8 mouse cellular contexts compared by ENCODE assay signal in the genomic region with DNA sequence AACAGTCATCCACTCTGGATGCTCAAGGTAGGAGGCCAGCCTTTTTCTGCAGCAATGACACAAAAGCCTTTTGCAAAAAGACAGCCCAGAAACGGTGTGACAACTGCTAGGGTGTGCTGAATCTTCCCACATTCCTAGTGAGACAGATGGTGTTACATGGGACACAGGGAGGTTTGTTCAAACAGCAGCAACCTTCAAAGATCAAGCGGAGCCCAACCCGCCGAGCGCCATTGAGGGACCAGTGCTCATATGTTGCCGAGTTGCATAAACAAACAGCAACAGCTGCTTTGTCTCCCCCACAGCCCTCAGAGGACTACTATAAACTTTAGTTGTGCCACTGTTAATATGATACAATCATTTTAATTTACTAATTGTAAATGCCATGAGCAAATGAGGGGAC.
DNase-seq lines count a peak whose midpoint lies in the region; ATAC-seq and TF ChIP-seq lines count a peak whose summit lies in the region.
"Had no signal": no experiment of that assay in that cellular context is flagged by ENCODE, and none has a peak within 500 bp of the region (broad histone marks: within the 10 kb centered on the region; RNA-seq: fewer than 3 reads in every experiment).

No protein-coding gene starts in this region.

- no peak overlapping the region for H3K27ac ChIP-seq in hindbrain, postnatal 0 days
- H3K27ac ChIP-seq in intestine, embryonic 15.5 days = no peak overlapping the region
- H3K27ac ChIP-seq: neural tube, embryonic 12.5 days had no signal

- ATAC-seq in hindbrain, postnatal 0 days = no peak
- no peak for ATAC-seq in megakaryocyte progenitor cell, adult 5-6 weeks (replicated peaks; ENCODE audit: poor library complexity)
- no peak for ATAC-seq in intestine, embryonic 15.5 days
- no peak for ATAC-seq in inflammation-experienced regulatory T-cells, adult 6 months

- no peaks in the 10 kb centered on the region for H3K9me3 ChIP-seq in hindbrain, postnatal 0 days (ENCODE audit: low read length)
- no peaks in the 10 kb centered on the region for H3K9me3 ChIP-seq in intestine, embryonic 15.5 days
- H3K9me3 ChIP-seq: neural tube, embryonic 12.5 days had no signal

- DNase-seq in right cerebral cortex, adult 2 months (ENCODE audit: low spot score in 2 of 2) = peak; percentile 73 to 76
- no peak for DNase-seq in right cerebral cortex, postnatal 25 days
- DNase-seq in hindbrain, postnatal 0 days (ENCODE audit: low spot score) = peak; percentile 29
- DNase-seq in lung, postnatal 10 days = peak; percentile 74

- no peak overlapping the region for H3K9ac ChIP-seq in hindbrain, postnatal 0 days (replicated peaks; ENCODE audit: low read length)
- H3K9ac ChIP-seq in intestine, embryonic 15.5 days = no peak overlapping the region
- H3K9ac ChIP-seq: neural tube, embryonic 12.5 days had no signal

- H3K4me3 ChIP-seq in hindbrain, postnatal 0 days (ENCODE audit: low read length) = no peak overlapping the region
- H3K4me3 ChIP-seq in intestine, embryonic 15.5 days (replicated peaks) = no peak overlapping the region
- H3K4me3 ChIP-seq: neural tube, embryonic 12.5 days had no signal

- H3K4me2 ChIP-seq in hindbrain, postnatal 0 days (ENCODE audit: low read depth, low read length) = no peak overlapping the region
- no peak overlapping the region for H3K4me2 ChIP-seq in intestine, embryonic 15.5 days (replicated peaks)
- H3K4me2 ChIP-seq: neural tube, embryonic 12.5 days had no signal

- peaks cover 18% of the 10 kb centered on the region; the same call in 1 of the 2 replicates for H3K36me3 ChIP-seq in hindbrain, postnatal 0 days (ENCODE audit: insufficient read depth, low read length)
- peaks cover 10% of the 10 kb centered on the region for H3K36me3 ChIP-seq in intestine, embryonic 15.5 days

- H3K27me3 ChIP-seq in hindbrain, postnatal 0 days (ENCODE audit: insufficient read depth, low read length) = no peaks in the 10 kb centered on the region
- H3K27me3 ChIP-seq in intestine, embryonic 15.5 days (replicated peaks) = no peaks in the 10 kb centered on the region
- H3K27me3 ChIP-seq: neural tube, embryonic 12.5 days had no signal

- WGBS in hindbrain, postnatal 0 days = 37% methylated on average over 6 of the region's 6 CpGs
- 35% methylated on average over 6 of the region's 6 CpGs for WGBS in intestine, embryonic 15.5 days

- TF ChIP-seq CTCF in hindbrain, postnatal 0 days (IDR thresholded peaks at IDR 0.05; ENCODE audit: low read depth) = no peak

- no peaks in the 10 kb centered on the region for H3K4me1 ChIP-seq in hindbrain, postnatal 0 days (ENCODE audit: insufficient read depth, low read length)
- 0 out of 2 replicates have a peak, but pooled peaks cover 4% of the 10 kb centered on the region for H3K4me1 ChIP-seq in intestine, embryonic 15.5 days (replicated peaks)
